Mouse (Mus musculus) megakaryocyte, embryonic 14.5 days (primary cell): ENCODE results near the gene Timm13.

Experiments used
- FLI1 ChIP-seq: IDR thresholded peaks from 2 replicates; pipeline ENCODE4 v1.6.1; 2012; ENCODE audit warnings: low read length, inconsistent platforms, mixed read lengths
- GATA1 ChIP-seq: IDR thresholded peaks from 3 replicates; pipeline ENCODE4 v1.6.1; 2012; ENCODE audit warnings: mixed read lengths, low read length, inconsistent platforms, borderline replicate concordance

GRCm38 (mm10) chr10:80928586-80929298, 28.0 kb upstream of the Timm13 start:
- TF ChIP-seq GATA1 = no peak
- TF ChIP-seq FLI1 = no peak
